Mouse (Mus musculus) inflammation-experienced regulatory T-cells, adult 6 months (primary cell): ENCODE measurements around the gene Cx3cr1. TPM values are rescaled to one million over a fixed set of nuclear protein-coding genes. Genes with fewer than 3 reads are reported as not detected.
A peak's percentile ranks its signal among the peaks of the same experiment; 100 is the strongest.

Experiments used
- ATAC-seq: one replicate; pipeline ENCODE4 v1.8.0; 2017
- polyA plus RNA-seq, 3 experiments: library from polyadenylated mRNA; unstranded; fragments of 100-300 nt; shearing (Covaris generic); gene quantifications; one replicate each; pipeline ENCODE4 v1.2.1; 2017

The Cx3cr1 gene
- polyA plus RNA-seq, 3 experiments from 2014 or later: 0.29 to 1.2 (median 0.43) TPM

DNA sequence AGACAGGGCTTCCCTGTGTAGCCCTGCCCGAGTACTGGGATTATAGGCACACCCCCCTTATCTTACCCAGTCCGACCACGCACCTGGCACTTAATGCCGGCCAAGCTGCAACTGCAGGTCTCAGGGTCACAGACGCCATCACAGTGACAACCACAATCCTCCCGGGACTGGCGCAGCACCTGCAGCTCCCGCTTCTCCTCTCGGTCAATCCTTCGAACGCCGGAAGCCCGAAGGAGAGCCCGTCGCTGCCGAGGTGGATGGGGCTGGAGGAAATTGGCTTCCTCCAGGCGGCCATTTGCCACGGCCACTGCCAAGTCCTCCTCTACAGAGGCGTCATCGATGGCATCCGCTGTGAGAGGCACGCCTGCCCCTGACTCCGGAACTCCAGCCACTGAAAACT, 96.4 kb downstream of the Cx3cr1 start:
- no peak for ATAC-seq

DNA sequence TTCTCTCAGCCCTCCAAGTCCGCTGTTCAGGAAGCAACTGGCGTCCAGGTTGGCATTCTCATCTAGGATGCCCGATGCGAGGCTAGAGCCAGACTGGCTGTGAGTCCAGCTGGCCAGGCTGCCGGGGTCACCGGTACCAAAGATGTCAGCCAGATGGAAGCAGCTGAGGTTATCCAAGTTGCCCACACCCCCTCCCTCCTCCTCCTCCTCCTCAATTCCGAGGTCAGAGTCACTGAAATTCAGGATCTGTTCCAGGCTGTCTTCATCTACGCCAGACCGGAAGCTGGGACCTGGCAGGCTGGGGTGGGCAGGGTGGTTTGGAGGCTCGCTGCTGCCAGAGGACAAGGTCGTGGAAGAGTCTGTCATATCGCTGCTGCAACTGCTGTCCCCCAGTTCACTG, 97.1 kb downstream of the Cx3cr1 start:
- ATAC-seq: no peak

DNA sequence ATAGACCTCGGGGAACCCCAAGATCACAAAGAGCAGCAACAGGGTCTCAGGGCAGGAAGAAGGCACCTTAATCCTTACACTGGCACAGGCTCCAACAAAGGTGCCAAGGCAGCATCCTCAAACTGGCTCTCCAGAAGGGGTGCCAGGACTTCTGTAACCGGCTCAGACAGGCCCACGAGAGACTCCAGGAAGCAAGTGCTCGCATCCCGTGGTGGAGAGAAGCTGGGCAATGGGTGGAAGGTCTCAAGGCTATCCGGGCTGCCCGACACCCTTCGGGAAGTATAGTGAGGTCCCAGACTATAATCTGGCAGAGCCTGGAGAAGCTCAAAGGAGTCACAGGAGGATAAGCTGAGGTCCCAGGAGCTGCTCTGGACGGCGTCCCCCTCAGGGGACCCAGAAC, 97.5 kb downstream of the Cx3cr1 start:
- no peak for ATAC-seq

DNA sequence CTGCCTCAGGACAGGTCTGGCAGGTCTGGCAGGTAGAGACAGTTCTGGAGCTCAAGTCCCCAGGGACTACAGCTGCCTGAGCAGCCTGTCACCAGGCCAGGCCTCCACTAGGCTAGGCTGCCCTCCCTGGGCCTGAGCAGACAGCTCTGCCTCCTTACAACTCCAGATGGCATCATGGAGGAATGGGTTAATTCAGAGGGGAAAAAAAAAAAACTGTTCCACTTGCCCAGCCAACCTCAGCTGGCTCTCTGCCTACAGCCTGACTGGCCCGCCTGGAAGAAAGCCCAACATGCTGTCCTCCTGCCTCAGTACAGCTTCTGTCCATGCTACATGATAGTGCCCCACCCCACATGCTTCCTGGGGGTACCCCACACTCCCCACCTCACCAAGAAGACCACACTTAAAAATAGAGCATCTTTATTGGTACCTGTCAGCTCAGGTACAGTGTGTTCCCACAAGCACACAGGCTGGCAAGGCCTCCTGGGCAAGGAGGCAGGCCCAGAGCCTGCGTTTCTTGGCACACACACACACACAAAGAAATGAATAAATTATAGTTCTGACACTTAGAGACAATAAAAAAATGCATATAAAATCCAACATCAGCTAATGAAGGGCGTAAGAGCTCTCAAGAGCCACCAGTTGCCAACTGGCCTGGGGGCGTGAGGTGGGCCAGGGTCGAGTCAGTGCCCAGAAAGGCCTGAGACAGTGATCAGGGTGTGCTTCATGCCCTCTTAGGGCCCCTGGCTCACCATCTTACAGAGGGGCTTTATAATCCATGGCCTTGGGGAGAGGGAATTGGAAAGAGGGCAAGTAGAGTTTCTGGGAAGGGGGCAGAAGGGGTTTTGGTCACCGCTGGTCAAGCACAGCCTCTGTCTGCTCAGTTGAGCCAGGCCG, 98.7 kb downstream of the Cx3cr1 start:
- ATAC-seq: no peak

DNA sequence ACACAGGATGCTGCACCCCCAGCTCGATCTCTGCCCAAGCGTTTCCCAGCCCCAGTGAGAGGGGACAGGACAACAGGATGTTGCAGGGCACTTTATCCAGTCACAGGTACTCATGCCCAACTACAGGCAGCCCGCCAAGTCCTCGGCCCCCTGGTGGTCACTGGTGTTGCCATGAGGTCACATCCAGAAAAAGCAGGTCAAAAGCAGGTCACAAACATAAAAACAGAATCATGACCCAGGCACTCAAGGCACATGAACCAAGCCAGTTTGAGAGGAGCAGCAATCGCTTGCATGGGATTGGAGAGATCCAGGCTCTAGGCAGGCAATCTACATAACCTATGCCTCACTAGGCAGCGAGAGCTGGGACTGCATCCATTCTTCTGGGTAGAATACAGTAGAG, 99.5 kb downstream of the Cx3cr1 start:
- ATAC-seq: peak; percentile 46

DNA sequence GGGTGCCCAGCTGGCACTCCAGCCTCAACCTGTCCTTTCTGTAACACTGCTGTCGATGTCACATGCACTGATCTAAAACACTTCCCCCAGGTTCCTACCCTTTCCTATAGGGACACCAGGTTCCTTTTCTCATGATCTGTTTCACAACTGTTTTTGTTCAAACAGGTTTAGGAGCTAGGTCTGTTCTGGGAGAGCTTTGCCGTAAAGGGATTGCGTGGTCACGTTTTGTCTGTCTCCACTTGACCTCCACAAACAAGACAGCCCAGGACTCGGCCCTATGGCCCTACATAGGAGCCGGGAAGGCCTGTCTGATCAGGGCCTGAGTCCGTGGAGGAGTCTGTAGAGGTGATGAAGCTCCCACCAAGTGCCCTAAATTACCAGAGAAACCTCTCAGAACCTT, 99.9 kb downstream of the Cx3cr1 start:
- no peak for ATAC-seq

DNA sequence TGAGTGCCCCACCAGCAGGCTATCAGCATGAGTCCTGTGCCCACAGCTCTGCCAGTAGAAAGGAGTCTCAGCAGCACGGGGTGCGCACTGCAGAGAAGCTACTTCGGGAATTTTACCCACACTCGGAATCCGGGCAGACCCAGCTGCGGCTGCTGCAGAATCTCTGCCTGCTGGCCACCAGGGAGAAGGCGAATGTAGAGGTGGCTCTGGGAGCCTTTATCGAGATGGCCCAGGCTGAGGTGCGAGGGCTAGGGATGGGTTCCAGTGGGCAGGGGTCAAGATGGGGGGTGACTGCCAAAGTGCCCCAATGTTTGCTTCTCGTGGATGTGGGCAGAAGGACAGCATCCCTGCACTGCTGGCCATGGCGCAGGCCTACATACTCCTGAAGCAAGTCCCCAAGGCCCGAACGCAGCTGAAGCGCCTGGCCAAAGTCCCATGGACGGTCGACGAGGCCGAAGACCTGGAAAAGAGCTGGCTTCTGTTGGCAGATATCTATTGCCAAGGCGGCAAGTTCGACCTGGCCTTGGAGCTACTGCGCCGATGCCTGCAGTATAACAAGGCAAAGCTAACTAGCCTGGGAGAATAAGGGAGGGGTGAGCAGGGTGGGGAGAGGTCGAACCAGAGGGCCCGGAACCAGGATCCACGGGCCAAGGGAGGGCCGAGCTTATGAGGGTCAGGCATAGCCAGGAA, 103.3 kb downstream of the Cx3cr1 start:
- no peak for ATAC-seq

DNA sequence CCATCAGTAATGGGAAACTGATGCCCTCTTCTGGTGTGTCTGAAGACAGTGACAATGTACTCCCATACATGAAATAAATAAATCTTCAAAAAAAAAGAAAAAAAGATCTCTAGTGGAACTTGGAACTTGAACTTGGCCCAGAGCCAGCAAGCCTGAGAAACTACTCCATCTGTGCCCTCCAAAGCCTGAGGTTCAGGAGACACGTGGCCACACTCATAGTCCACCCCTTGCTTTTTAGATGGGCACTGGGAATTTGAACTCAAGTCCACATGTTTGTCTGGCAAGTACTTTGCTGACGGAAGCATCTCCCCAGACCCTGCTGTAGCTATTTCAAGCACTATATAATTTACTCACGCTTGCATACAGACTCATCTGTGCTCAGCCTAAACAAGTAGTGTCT, 104.5 kb downstream of the Cx3cr1 start:
- ATAC-seq: no peak

DNA sequence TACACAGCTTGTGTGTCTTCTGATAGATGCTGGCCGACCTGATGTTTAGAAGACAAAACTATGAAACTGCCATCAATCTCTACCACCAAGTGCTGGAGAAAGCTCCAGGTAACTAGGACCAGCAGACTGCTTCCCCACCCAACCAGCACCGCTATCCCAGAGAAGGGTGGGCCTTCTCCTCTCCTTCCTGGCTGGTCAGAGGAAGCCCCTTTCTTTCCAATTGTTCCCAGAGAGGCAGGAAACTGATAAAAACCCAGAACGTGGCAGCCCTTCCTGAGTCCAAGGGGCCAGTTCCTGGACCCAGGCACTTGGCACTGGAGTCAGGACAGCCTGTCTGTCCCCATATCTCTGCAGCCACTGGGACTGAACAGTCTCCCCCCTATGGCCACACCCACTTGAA, 105.5 kb downstream of the Cx3cr1 start:
- no peak for ATAC-seq

DNA sequence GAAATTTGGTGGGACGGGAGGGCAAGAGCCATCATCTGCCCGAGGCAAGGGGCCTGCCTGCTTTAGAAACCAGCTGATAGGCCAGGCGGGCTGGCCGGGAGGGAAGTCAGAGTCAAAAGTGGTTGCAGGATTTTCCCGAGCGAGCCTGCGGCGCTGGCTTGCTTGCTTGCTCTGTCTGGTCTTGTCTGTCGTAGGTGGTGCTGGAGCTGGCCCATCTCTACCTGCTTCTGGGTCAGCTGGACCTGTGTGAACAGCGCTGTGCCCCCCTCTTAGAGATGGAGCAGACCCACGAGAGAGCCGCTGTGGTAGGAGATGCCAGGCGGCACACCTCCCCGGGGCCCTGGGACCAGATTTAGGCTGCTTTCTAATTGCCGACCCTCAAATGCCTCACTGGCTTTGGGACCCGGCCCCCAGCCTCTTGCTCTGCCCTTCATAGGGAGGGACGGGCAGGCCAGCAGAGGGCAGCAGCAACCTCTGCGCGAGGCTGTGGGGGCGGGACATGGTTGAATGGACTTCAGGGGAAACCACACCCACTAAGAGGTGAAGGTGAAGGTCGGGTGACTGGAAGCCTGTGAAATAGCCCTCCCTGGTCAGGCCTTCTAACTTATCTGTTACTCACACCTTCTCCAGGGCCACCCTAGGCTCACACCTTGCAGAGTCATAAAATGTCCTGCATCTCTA, 106.6 kb downstream of the Cx3cr1 start:
- peak; percentile 76 for ATAC-seq

DNA sequence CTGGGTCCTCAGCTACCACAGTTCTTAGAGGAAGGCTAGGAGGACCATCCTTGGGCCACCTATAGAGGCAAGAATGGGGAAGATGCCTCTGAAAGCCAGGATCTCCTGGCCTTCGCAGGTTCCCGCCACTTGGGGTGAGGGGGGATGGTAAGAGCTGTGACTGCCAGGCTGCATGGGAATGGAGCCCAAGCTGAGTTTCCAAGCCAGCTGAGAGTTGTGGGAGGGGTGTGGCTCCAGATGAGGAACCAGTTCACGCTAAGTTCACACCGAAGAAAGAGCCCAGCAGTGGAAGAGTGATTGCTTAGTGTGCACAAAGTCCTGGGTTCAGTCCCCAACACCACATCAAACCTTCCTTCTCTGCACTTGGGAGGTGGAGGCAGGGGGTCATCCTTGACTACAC, 107.5 kb downstream of the Cx3cr1 start:
- no peak for ATAC-seq

DNA sequence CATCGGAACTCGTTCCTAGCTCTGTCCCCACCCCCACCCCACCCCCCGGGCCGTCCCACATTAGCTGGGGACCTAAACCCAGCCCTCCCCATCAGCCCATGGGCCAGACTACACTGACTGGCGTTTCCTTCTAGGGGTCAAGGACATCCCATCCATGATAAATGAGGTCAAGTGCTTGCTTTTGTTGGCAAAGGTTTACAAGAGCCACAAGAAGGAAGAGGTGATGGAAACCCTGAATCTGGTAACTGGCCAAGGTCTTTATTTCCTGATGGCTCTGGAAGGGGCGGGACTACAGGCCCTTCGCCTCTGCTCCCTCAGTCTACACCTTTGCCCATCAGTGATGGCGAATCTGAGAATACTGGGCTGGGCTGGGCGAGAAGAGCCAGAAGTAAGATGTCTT, 110.8 kb downstream of the Cx3cr1 start:
- ATAC-seq: no peak

DNA sequence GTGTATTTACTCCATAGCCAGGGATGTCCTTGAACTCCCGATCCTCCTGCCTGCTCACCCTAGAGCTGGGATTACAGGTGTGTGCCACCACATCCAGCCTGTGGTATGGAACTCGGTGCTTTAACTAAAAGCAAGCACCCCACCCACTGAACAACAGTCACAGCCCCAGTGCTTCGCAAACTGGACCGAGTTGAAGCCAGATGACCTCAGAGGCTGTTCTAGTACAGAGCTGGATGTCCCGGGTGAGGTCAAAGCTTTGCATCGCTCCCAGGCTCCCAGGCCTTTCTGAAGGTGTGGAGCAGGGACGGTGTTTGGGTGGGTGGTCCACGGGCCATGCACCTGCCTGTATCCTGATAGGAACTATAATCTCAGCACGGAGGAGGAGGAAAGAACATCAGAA, 118.3 kb downstream of the Cx3cr1 start:
- no peak for ATAC-seq

DNA sequence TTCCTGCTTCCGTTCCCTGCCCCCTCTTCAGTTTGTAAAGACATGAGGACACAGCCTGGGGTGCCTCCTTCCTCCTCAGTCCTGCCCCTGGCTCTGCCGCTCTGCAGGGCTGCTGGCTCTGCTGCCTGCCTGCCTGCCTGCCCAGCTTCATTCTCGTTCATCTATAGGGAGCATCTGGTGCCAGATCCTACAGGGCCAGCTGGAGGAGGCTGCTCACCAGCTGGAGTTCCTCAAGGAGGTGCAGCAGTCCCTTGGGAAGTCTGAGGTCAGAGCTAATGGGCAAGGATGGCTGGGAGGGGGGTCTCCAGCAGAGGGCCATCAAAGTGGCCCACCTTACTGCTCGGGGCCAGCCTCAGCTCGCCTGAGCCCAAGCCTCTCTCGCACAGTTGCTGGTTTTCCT, 119.2 kb downstream of the Cx3cr1 start:
- ATAC-seq: no peak

DNA sequence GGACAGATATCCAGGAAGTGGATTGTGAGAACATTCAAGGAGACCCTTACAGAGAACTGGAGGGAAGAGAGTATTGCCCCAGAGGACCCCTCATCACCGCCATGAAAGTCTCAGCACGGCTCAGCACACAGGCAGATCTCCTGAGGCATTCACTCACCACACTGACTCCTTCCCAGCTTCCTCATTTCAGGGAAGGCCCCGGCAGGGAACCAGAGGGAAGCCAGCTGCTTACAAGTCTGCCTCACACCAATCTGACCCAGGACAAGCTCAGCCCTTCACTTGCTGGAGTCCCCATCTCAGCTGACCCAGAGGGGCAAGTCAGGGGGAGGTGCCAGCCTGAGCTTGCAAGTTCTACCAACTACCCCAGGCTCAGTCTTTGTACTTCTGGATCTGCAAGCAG, 120.9 kb downstream of the Cx3cr1 start:
- ATAC-seq: no peak

DNA sequence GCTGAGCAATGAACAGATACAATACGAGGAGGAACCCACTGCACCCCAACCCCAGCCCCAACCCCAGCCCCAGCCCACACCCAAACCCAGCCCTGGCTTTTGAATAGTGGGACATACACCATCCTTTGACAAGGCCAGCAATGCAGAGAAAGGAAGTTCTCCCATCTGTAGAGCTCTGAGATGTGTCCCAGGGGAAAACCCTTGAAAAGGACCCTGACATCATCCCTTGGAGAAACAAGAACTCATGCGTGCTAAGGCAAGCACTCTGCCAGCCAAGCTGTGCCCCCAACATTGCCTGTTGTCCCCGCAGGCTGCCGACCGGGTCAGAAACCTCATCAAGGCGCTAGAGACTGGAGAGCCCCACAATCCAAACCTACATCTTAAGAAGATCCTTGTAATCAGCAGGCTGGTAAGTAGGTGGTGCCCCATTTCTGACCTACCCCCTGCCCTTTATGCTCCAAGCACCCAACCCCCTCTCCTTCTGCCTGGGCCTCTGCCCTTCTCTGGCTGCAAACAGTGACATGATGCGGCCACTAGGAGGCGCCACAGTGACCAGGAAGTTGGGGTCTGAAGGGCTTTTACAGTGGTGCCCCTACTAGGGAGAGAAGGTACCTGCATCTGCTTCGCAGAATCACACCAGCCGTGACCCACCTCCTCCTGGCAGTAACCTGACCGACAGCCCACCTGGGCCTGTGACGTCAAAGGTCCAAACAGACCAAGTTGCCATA, 124.3 kb downstream of the Cx3cr1 start:
- ATAC-seq: no peak

DNA sequence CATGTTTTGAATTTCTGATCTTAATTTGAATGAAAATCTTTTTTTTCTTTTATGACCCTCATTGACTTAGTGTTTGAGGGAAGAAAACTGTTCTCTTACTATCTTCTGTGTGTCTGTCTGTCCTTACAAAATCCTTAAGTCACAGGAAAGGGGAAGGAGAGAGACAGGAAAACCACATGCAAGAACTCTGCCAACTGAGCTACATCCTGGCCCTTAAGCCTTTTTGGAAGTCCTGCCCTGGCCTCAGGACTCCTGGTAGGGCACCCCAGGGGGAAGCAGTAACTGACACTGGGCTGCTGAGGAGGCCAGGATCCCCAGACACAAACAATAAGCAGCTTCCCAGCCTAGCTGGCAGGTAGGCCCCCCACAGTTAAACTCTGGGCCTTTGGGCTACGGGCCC, 126.4 kb downstream of the Cx3cr1 start:
- ATAC-seq: no peak

DNA sequence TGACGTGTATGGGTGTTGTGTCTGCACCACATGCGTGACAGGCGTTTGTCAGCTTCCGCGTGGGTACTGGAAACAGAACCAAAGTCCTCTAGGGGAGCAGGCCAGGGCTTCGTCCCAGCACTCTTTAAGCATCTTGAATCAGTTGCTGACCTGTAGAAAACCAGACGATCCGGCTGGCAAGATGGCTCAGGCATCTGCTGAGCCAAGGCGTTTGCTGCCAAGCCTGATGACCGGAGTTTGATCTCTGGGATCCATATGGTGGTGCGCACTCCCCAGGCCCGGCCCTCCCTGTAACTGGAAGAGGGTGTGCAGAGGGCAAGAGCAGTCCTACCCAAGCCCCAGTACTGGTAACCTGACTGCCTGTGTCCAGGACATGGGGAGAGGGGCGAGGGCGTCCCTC, 127.8 kb downstream of the Cx3cr1 start:
- ATAC-seq: no peak

DNA sequence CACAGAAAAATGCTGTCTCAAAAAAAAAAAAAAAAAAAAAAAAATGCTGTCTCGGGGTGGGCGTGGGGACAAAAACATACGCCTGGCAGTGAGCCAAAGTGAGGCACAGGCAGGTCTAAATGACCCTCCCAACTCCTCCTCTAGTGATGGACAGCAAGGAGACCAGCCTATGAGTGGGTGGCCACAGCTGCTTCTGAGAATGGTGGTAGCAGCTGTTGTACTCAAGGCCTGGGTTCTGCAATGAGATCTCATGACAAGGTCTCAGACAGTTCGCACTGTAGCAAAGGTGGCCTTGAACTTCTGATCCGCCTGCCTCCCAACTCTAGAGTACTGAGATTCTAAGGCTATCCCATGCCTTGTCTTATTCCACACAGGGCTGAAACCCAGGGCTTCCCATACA, 128.3 kb downstream of the Cx3cr1 start:
- ATAC-seq: no peak

DNA sequence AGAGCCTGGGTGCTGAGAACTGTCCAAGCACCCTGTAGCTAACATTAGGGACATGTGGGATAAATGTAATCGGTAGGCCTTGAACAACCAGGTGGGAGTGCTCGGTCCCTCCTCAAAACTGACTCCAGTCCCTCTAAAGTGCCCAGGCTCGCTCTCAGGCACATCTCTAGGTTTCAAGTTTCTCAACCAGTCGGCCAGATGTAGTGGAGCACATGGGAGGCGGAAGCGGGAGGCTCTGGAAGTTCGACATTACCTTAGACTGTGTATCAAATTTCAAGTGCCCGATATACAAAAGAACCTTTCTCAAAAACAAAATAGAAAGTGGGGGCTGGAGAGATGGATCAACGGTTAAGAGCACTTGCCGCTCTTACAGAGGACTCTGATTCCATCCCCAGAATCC, 130.0 kb downstream of the Cx3cr1 start:
- no peak for ATAC-seq

DNA sequence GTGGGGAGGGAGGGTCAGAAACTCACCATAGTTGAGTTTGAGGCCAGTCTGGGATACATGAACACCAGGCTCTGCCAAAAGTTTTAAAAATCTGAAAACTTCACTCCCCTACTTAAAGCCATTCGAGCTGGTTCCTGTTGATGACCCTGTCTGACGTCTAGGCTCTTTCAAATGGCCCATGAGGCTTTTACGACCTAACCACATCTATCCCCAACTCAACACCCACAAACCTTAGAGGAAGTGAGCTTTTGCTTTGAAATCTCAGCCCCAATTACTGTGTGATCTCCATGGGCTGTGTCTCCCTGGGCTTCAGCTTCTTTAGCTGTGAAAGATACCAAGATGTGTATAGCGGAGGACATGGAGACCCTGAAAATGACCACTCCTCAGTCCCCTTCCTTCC, 131.2 kb downstream of the Cx3cr1 start:
- peak; percentile 67 for ATAC-seq

DNA sequence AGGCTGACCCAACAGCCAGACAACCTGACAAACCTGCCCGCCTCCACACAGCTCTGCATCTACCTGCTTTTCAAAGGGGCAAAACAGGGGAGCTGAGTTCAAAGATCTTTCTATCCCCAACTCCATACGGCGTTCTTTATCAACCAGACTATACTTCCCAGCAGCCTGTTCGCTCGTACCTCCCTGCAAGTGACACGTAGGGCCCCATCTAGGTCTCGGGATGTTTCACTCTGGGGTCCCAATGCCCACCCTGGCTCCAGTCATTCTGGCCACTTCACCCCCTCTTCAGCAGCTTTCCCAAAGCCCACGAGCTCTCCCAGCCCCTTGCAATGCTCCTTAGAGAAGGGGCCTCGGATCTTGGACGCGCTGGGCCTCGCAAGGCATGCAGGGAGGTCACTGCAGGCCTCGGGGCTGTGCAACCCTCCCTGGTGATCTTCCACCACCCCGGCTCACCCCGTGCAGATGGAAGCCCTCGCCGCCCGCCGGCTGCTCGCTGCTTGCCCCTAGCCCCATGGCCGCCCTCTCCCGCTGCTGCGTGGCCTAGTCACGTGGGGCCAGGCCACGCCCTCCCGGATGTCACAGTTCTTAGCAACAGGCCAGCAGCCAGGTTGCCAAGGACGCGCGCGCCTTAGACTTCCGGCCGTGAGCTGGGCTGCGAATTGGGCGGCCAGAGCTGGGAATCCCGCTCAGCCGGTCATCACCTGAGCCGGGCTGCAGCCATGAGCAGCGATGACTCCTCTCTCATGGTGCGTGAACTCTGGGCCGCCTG, 132.5 kb downstream of the Cx3cr1 start, which contains the start of the genes Gorasp1 and Ttc21a:
Gorasp1 (minus strand) TSS at position 561 of the 769 bp plus-strand sequence.
Ttc21a (plus strand) TSS at position 602 of the 769 bp plus-strand sequence.
- peak; percentile 97 for ATAC-seq
